Mouse (Mus musculus) embryonic fibroblast, embryonic 13.5 days (primary cell): ENCODE data around the gene Eri3.

Experiments
- CTCF ChIP-seq: IDR thresholded peaks from 2 replicates; pipeline ENCODE4 v1.5.1; 2011; ENCODE audit warnings: mild to moderate bottlenecking, control low read depth, low read length, moderate library complexity, borderline replicate concordance; ENCODE audit not compliant: insufficient read depth
- POLR2A ChIP-seq: IDR thresholded peaks from 2 replicates; pipeline ENCODE4 v1.6.1; 2011; ENCODE audit warnings: low read depth, mild to moderate bottlenecking, control low read depth, low read length, moderate library complexity

- TF ChIP-seq CTCF (no peak), POLR2A (no peak)
Measured at GRCm38 (mm10) chr4:117587447-117587846, 37.3 kb downstream of the Eri3 start.
